ENCODE assay signal across 12 mouse cellular contexts in the genomic region with DNA sequence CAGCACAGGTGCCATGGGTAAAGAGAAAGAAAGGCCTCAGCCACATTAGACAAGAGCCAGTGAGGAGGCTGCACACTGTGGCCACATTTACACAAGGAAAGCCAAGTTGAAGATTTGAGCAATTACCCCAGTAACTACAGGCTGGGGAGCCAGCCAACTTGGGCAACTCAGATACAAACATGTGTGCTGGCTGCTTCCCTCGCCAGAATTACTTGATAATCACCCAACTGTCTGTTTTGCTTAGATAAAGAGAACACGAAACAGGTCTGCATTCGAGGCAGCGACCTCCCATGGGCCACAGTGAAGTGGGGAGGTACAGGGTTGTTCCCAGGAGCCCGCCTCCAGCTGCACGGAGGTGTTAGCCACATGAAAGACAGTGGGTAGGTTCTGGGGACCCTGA. TPM values are rescaled to one million over a fixed set of nuclear protein-coding genes. Genes with fewer than 3 reads are reported as not detected.
DNase-seq lines count a peak whose midpoint lies in the region; ATAC-seq and TF ChIP-seq lines count a peak whose summit lies in the region.
"Had no signal": no experiment of that assay in that cellular context is flagged by ENCODE, and none has a peak within 500 bp of the region (broad histone marks: within the 10 kb centered on the region; RNA-seq: fewer than 3 reads in every experiment).

No protein-coding gene starts in this region.

- H3K4me2 ChIP-seq in liver, postnatal 0 days (ENCODE audit: low read depth, low read length) = no peak overlapping the region
- H3K4me2 ChIP-seq in liver, embryonic 14.5 days (ENCODE audit: low read depth) = no peak overlapping the region

- H3K27me3 ChIP-seq in liver, postnatal 0 days (ENCODE audit: insufficient read depth, low read length) = no peaks in the 10 kb centered on the region
- H3K27me3 ChIP-seq in liver, embryonic 14.5 days (ENCODE audit: control insufficient read depth, insufficient read depth, low read length) = no peaks in the 10 kb centered on the region

- TF ChIP-seq POLR2A in brain, embryonic 14.5 days (IDR thresholded peaks at IDR 0.05; ENCODE audit: borderline replicate concordance, extremely low read depth, insufficient read depth, insufficient read length, poor library complexity, severe bottlenecking) = no peak

- H3K36me3 ChIP-seq in liver, postnatal 0 days (replicated peaks; ENCODE audit: insufficient read depth, low read length) = no peaks in the 10 kb centered on the region
- no peaks in the 10 kb centered on the region for H3K36me3 ChIP-seq in liver, embryonic 14.5 days (replicated peaks; ENCODE audit: control insufficient read depth, insufficient read depth, low read depth)
- H3K36me3 ChIP-seq: forebrain, embryonic 10.5 days had no signal

- DNase-seq in adrenal gland, adult 2 months = peak; percentile 5
- no peak for DNase-seq in adrenal gland, adult 18-20 months (ENCODE audit: low spot score in 2 of 2)
- DNase-seq in liver = peak; percentile 40
- no peak for DNase-seq in liver, postnatal 0 days
- peak; percentile 78 for DNase-seq in brain, embryonic 14.5 days (ENCODE audit: low read depth)
- DNase-seq in liver, embryonic 14.5 days (ENCODE audit: low read depth in 3 of 3, low spot score in 3 of 3) = peak; percentile 9 to 33 (median 17)
- DNase-seq in urinary bladder, postnatal 10 days (ENCODE audit: low spot score) = no peak
- DNase-seq: kidney, adult 8-10 months had no signal

- TF ChIP-seq EP300 in liver, postnatal 0 days (IDR thresholded peaks at IDR 0.05; ENCODE audit: low read depth) = no peak
- TF ChIP-seq EP300 in liver, embryonic 14.5 days (IDR thresholded peaks at IDR 0.05; ENCODE audit: low read depth) = 0 out of 2 replicates have a peak, but pooled peaks have one; percentile 12

- no peak overlapping the region for H3K4me3 ChIP-seq in liver, postnatal 0 days (ENCODE audit: low read depth, low read length)
- H3K4me3 ChIP-seq in liver, embryonic 14.5 days (ENCODE audit: insufficient read depth in 1 of 2, low read depth in 2 of 2, low read length in 2 of 2) = no peak overlapping the region
- H3K4me3 ChIP-seq: forebrain, embryonic 10.5 days had no signal

- ATAC-seq in liver, postnatal 0 days = no peak
- ATAC-seq in liver, embryonic 14.5 days (ENCODE audit: insufficient read depth) = peak; percentile 67
- no peak for ATAC-seq in megakaryocyte, adult 5-6 weeks (ENCODE audit: poor library complexity, severe bottlenecking)

- no peaks in the 10 kb centered on the region for H3K4me1 ChIP-seq in liver, postnatal 0 days (ENCODE audit: insufficient read depth)
- H3K4me1 ChIP-seq in liver, embryonic 14.5 days (replicated peaks; ENCODE audit: control insufficient read depth in 2 of 2, insufficient read depth in 2 of 2, low read length in 1 of 2) = peaks cover 0 to 8% of the 10 kb centered on the region in 2 experiments; a peak in 2 of 4 replicates
- H3K4me1 ChIP-seq: forebrain, embryonic 10.5 days had no signal

- no peaks in the 10 kb centered on the region for H3K9me3 ChIP-seq in liver, postnatal 0 days (ENCODE audit: low read length)
- no peaks in the 10 kb centered on the region for H3K9me3 ChIP-seq in liver, embryonic 14.5 days (ENCODE audit: control insufficient read depth, low read length)
- H3K9me3 ChIP-seq: forebrain, embryonic 10.5 days had no signal

- TF ChIP-seq CTCF in liver, postnatal 0 days (IDR thresholded peaks at IDR 0.05; ENCODE audit: low read depth) = no peak
- TF ChIP-seq CTCF in brain, embryonic 14.5 days (IDR thresholded peaks at IDR 0.05; ENCODE audit: borderline replicate concordance, extremely low read depth, insufficient read depth, insufficient read length) = no peak
- no peak for TF ChIP-seq CTCF in liver, embryonic 14.5 days (IDR thresholded peaks at IDR 0.05; ENCODE audit: low read depth)

- WGBS in liver, postnatal 0 days (ENCODE audit: insufficient replicate concordance) = 42% methylated on average over 6 of the region's 6 CpGs
- 23% methylated on average over 6 of the region's 6 CpGs for whole genome bisulfite sequencing in liver, embryonic 14.5 days (ENCODE audit: insufficient replicate concordance)

- no peak overlapping the region for H3K9ac ChIP-seq in liver, postnatal 0 days (replicated peaks)
- no peak overlapping the region for H3K9ac ChIP-seq in liver, embryonic 14.5 days (replicated peaks)

- no peak overlapping the region for H3K27ac ChIP-seq in liver, postnatal 0 days (ENCODE audit: low read depth)
- H3K27ac ChIP-seq in liver, embryonic 14.5 days = no peak overlapping the region
- H3K27ac ChIP-seq: forebrain, embryonic 10.5 days had no signal

RNA-seq across cellular contexts. Expression of gene Lhx8, which starts 33.0 kb away (rescaled TPM):
- under 1 TPM; 0.58 to 0.66 TPM for total RNA-seq in adrenal gland, adult 2 months (2021)
- polyA plus RNA-seq in adrenal gland, adult 2 months (2012; rRNA removed) = 0.58 and 0.66 TPM in 2 replicates
- under 1 TPM; 0.13 to 0.36 TPM for total RNA-seq in adrenal gland, adult 18-20 months (2021)
- polyA plus RNA-seq in liver, postnatal 0 days (2015; fragmentation: Nextera tagmentation; extraction: Ambion mirVana) = not detected in 2 replicates
- 11.7 and 28.4 TPM in 2 replicates for polyA plus RNA-seq in brain, embryonic 14.5 days (2012; rRNA removed)
- polyA plus RNA-seq in liver, embryonic 14.5 days (2012; rRNA removed) = 0.04 TPM in 1 of 2 replicates, not detected in the other
- not detected in 2 replicates for polyA plus RNA-seq in liver, embryonic 14.5 days (2014; fragmentation: Nextera tagmentation; extraction: Ambion mirVana)
- not detected in 2 replicates for total RNA-seq in megakaryocyte, adult 5-6 weeks (2015)
- total RNA-seq in megakaryocyte, adult 5-6 weeks (2017) = not detected in 2 replicates
- total RNA-seq: ES-E14; hematopoietic stem cell, adult 5-6 weeks had no signal

Comparison
In these comparisons a context has a peak if more than half of its experiments do, and no peak if none do; other contexts are left out.
1. DNase-seq: peak in adrenal gland, adult 2 months (single experiment), liver (single experiment), brain, embryonic 14.5 days (single experiment) and liver, embryonic 14.5 days (3 of 3); none in adrenal gland, adult 18-20 months (0 of 2), liver, postnatal 0 days (single experiment) and urinary bladder, postnatal 10 days (single experiment).